Mouse (Mus musculus) midbrain, embryonic 15.5 days (tissue): Measurements from ENCODE around the gene Slc25a5. TPM values are rescaled to one million over a fixed set of nuclear protein-coding genes. Genes with fewer than 3 reads are reported as not detected.
"Not testable (repeated sequence)": the region's sequence is repeated elsewhere in the genome, so short reads cannot be mapped to it uniquely, and the experiment has no call there.

Experiments
- ATAC-seq: fragments of 200-750 bp; cut with Nextera tagmentation; replicated peaks from 2 replicates; pipeline ENCODE4 v1.8.0; 2017; ENCODE audit warnings: moderate TSS enrichment
- H3K27ac ChIP-seq: fragments of 300-500 bp; sonication (generic); 2 replicates; pipeline ENCODE4 v1.5.1; 2015; ENCODE audit warnings: mild to moderate bottlenecking, inconsistent platforms
- H3K27me3 ChIP-seq: fragments of 300-500 bp; sonication (generic); replicated peaks from 2 replicates; pipeline ENCODE4 v1.6.1; 2015; ENCODE audit warnings: inconsistent platforms
- H3K36me3 ChIP-seq: fragments of 300-500 bp; sonication (generic); replicated peaks from 2 replicates; pipeline ENCODE4 v1.6.1; 2015; ENCODE audit warnings: inconsistent platforms
- H3K4me1 ChIP-seq: fragments of 300-500 bp; sonication (generic); 2 replicates; pipeline ENCODE4 v1.6.1; 2015; ENCODE audit warnings: inconsistent platforms
- H3K4me2 ChIP-seq: fragments of 300-500 bp; sonication (generic); 2 replicates; pipeline ENCODE4 v1.6.1; 2015; ENCODE audit warnings: inconsistent platforms, mild to moderate bottlenecking, moderate library complexity
- H3K4me3 ChIP-seq: fragments of 300-500 bp; sonication (generic); 2 replicates; pipeline ENCODE4 v1.5.1; 2015; ENCODE audit warnings: mild to moderate bottlenecking, inconsistent platforms
- H3K9ac ChIP-seq: fragments of 300-500 bp; sonication (generic); 2 replicates; pipeline ENCODE4 v1.6.1; 2015; ENCODE audit warnings: mild to moderate bottlenecking, inconsistent platforms
- H3K9me3 ChIP-seq: fragments of 300-500 bp; sonication (generic); 2 replicates; pipeline ENCODE4 v1.6.1; 2016; ENCODE audit warnings: inconsistent platforms
- WGBS: fragments of 180-500 bp; shearing (Covaris S2); methylation state at CpG from one replicate; pipeline ENCODE4 v1.1.7; 2015; ENCODE audit warnings: mixed read lengths; 5-methylcytosine and 5-hydroxymethylcytosine counted together
- polyA plus RNA-seq: library from polyadenylated mRNA; unstranded; fragments of >200 nt; fragmentation: Nextera tagmentation; extraction: Ambion mirVana; gene quantifications from 2 replicates; pipeline ENCODE4 v1.2.1, GENCODE M21; 2015

Gene Slc25a5
- polyA plus RNA-seq, 1 experiment from 2014 or later, result 441 TPM

GRCm38 (mm10) chrX:36763298-36763933 lies 32.0 kb upstream of the Slc25a5 start:
- Histone ChIP-seq H3K27ac (peak overlapping the region; percentile 65), H3K4me3 (no peak overlapping the region), H3K4me1 (0 out of 2 replicates have a peak, but pooled peaks cover 6% of the 10 kb centered on the region), H3K36me3 (no peaks in the 10 kb centered on the region), H3K9me3 (no peaks in the 10 kb centered on the region), H3K9ac (no peak overlapping the region), H3K4me2 (peak overlapping the region; percentile 0; the same call in 1 of the 2 replicates), H3K27me3 (no peaks in the 10 kb centered on the region)
- 37% methylated on average over 11 of the region's 11 CpGs for WGBS
- peak; percentile 75 for ATAC-seq

DNA sequence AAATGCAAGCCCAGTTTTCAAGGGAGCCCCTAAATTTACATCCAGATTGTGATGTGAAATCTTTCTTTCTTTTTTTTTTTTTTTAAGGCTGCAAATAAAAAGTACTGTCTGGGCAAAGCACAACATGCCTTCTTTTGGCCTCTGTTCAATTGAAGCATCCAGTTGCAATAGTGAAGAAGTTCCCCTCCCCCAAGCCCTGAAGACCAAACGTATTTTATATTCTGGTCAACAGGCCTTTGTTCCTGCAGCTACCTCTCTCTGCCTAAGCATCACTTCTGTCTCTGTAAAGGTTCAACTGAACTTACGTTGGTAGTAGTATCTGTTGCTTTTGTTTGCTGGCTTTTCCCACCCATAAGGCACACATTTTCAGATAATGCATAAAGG lies 31.5 kb upstream of the Slc25a5 start:
- Histone ChIP-seq H3K36me3 (no peaks in the 10 kb centered on the region), H3K9me3 (no peaks in the 10 kb centered on the region), H3K4me3 (no peak overlapping the region), H3K27ac (peak overlapping the region; percentile 65), H3K4me1 (0 out of 2 replicates have a peak, but pooled peaks cover 6% of the 10 kb centered on the region), H3K27me3 (no peaks in the 10 kb centered on the region), H3K4me2 (0 out of 2 replicates have a peak overlapping the region, but pooled peaks have one; percentile 0), H3K9ac (no peak overlapping the region)
- 21% methylated on average over 2 of the region's 2 CpGs for WGBS
- peak; percentile 44; the same call in 1 of the 2 replicates for ATAC-seq

DNA sequence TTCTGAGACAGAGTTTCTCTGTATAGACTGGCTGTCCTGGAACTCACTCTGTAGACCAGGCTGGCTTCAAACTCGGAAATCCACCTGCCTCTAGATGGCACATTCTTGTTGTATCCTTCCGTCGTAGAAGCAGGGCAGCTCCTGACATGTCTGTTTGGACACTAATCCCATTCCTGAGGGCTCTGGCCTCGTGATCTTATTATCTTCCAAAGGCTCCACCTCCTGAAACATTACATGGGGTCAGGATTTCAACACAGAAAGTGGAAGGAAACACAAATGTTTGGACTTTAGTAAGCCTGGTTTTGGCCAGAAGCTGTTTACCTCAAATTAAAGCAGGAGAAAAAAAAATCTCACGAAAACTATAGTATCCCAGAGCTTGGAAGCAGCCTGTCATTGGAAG lies 28.1 kb upstream of the Slc25a5 start:
- no peak for ATAC-seq
- no peak overlapping the region for H3K9ac ChIP-seq
- H3K27me3 ChIP-seq, result no peaks in the 10 kb centered on the region
- H3K9me3 ChIP-seq, result no peaks in the 10 kb centered on the region
- no peak overlapping the region for H3K4me3 ChIP-seq
- H3K4me2 ChIP-seq, result no peak overlapping the region
- H3K4me1 ChIP-seq, result 0 out of 2 replicates have a peak, but pooled peaks cover 6% of the 10 kb centered on the region
- WGBS, result 46% methylated on average over 5 of the region's 5 CpGs
- H3K36me3 ChIP-seq, result no peaks in the 10 kb centered on the region
- no peak overlapping the region for H3K27ac ChIP-seq

- Histone ChIP-seq H3K4me2 (no peak overlapping the region), H3K9ac (no peak overlapping the region), H3K9me3 (no peaks in the 10 kb centered on the region), H3K27ac (no peak overlapping the region), H3K27me3 (no peaks in the 10 kb centered on the region), H3K4me3 (no peak overlapping the region), H3K4me1 (no peaks in the 10 kb centered on the region), H3K36me3 (no peaks in the 10 kb centered on the region)
- ATAC-seq, result no peak
- WGBS, result 85% methylated on average over 6 of the region's 6 CpGs
Observed at GRCm38 (mm10) chrX:36772591-36772990, 22.9 kb upstream of the Slc25a5 start.

DNA sequence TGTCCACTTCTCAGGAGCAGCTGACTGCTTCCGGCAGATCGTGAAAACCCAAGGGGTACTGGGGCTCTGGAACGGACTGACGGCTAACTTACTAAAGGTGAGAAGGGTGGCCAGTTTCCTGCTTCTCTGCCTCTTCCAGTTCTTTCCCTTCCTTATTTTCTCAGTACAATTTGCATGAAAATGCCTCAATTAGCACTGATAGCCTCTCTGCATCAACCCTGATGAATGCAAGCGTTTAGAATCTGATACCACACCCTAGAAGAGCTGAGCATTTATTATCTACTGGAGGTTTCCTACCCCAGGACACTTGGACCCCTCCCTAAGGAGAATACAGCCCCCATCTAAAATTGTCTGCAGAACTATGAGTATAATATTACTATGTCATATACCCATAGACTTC lies 19.9 kb upstream of the Slc25a5 start:
- Histone ChIP-seq H3K9me3 (no peaks in the 10 kb centered on the region), H3K4me1 (no peaks in the 10 kb centered on the region), H3K4me3 (no peak overlapping the region), H3K4me2 (no peak overlapping the region), H3K27me3 (no peaks in the 10 kb centered on the region), H3K36me3 (no peaks in the 10 kb centered on the region), H3K27ac (no peak overlapping the region), H3K9ac (no peak overlapping the region)
- ATAC-seq, result no peak
- 83% methylated on average over 5 of the region's 5 CpGs for WGBS

DNA sequence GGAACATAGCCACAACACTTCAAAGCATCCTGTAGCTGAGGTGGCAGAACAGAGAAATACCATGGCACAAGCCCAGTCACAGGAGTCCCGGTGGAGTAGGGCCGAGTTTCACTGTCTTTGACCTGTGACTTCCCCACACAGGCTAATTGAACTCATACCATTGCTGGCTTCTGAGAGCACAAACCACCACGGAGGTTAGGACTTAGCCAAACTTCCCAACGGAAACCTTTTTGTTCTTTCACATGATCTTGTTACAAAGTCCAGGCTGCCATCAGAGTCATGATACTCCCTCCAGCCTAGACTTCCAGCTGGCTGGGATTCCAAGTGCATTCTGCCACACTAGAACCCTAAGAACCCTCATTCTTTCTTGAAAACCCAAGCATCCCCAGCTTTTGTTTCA lies 17.8 kb upstream of the Slc25a5 start:
- no peak overlapping the region for H3K4me2 ChIP-seq
- H3K9me3 ChIP-seq, result no peaks in the 10 kb centered on the region
- ATAC-seq, result no peak
- no peaks in the 10 kb centered on the region for H3K4me1 ChIP-seq
- no peaks in the 10 kb centered on the region for H3K27me3 ChIP-seq
- 74% methylated on average over 4 of the region's 4 CpGs for WGBS
- H3K36me3 ChIP-seq, result no peaks in the 10 kb centered on the region
- H3K4me3 ChIP-seq, result no peak overlapping the region
- H3K27ac ChIP-seq, result no peak overlapping the region
- no peak overlapping the region for H3K9ac ChIP-seq

- H3K27me3 ChIP-seq, result no peaks in the 10 kb centered on the region
- no peak overlapping the region for H3K9ac ChIP-seq
- no peak overlapping the region for H3K4me3 ChIP-seq
- H3K4me1 ChIP-seq, result no peaks in the 10 kb centered on the region
- WGBS, result 71% methylated on average over 4 of the region's 4 CpGs
- no peak overlapping the region for H3K27ac ChIP-seq
- H3K36me3 ChIP-seq, result no peaks in the 10 kb centered on the region
- no peak for ATAC-seq
- H3K9me3 ChIP-seq, result no peaks in the 10 kb centered on the region
- no peak overlapping the region for H3K4me2 ChIP-seq
Observed at GRCm38 (mm10) chrX:36789360-36789759, 6.1 kb upstream of the Slc25a5 start.

- H3K27ac ChIP-seq, result no peak overlapping the region
- no peak overlapping the region for H3K9ac ChIP-seq
- peaks cover 2% of the 10 kb centered on the region; the same call in 1 of the 2 replicates for H3K4me1 ChIP-seq
- 64% methylated on average over 5 of the region's 5 CpGs for WGBS
- 0 out of 2 replicates have a peak, but pooled peaks cover 4% of the 10 kb centered on the region for H3K36me3 ChIP-seq
- no peaks in the 10 kb centered on the region for H3K9me3 ChIP-seq
- no peak overlapping the region for H3K4me2 ChIP-seq
- H3K4me3 ChIP-seq, result no peak overlapping the region
- ATAC-seq, result no peak
- H3K27me3 ChIP-seq, result no peaks in the 10 kb centered on the region
Observed at GRCm38 (mm10) chrX:36794571-36794970, 880 bp upstream of the Slc25a5 start.

- Histone ChIP-seq H3K36me3 (0 out of 2 replicates have a peak, but pooled peaks cover 4% of the 10 kb centered on the region), H3K9ac (peak overlapping the region; percentile 68), H3K4me3 (peak overlapping the region; percentile 55), H3K4me2 (peak overlapping the region; percentile 53), H3K27me3 (no peaks in the 10 kb centered on the region), H3K4me1 (peaks cover 2% of the 10 kb centered on the region; the same call in 1 of the 2 replicates), H3K9me3 (no peaks in the 10 kb centered on the region), H3K27ac (peak overlapping the region; percentile 82)
- WGBS, result 29% methylated on average over 37 of the region's 41 CpGs
- peak; percentile 90 for ATAC-seq
Observed at GRCm38 (mm10) chrX:36796163-36796581, 721 bp downstream of the Slc25a5 start.

DNA sequence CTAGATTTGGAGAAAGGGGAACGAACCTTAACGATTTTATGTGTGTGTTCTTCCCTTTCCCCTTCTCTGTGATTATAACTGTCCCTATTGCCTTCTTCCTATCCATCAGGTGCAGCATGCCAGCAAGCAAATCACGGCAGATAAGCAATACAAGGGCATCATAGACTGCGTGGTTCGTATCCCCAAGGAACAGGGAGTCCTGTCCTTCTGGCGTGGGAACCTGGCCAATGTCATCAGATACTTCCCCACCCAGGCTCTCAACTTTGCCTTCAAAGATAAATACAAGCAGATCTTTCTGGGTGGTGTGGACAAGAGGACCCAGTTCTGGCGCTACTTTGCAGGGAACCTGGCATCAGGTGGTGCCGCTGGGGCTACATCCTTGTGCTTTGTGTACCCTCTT lies 1.3 kb downstream of the Slc25a5 start:
- not testable (repeated sequence) for H3K27me3 ChIP-seq, H3K36me3 ChIP-seq, ATAC-seq, H3K9me3 ChIP-seq, H3K4me1 ChIP-seq
- Histone ChIP-seq H3K9ac (peak overlapping the region; percentile 20; the same call in 1 of the 2 replicates), H3K27ac (peak overlapping the region; percentile 82), H3K4me2 (peak overlapping the region; percentile 53), H3K4me3 (peak overlapping the region; percentile 55)
- 64% methylated on average over 8 of the region's 8 CpGs for WGBS

- Histone ChIP-seq H3K27me3 (no peaks in the 10 kb centered on the region), H3K4me3 (no peak overlapping the region), H3K9ac (no peak overlapping the region), H3K4me2 (no peak overlapping the region), H3K9me3 (no peaks in the 10 kb centered on the region), H3K27ac (no peak overlapping the region), H3K4me1 (peaks cover 2% of the 10 kb centered on the region; the same call in 1 of the 2 replicates), H3K36me3 (0 out of 2 replicates have a peak, but pooled peaks cover 4% of the 10 kb centered on the region)
- WGBS, result 54% methylated on average over 6 of the region's 6 CpGs
- ATAC-seq, result no peak
Observed at GRCm38 (mm10) chrX:36799131-36799879, 3.9 kb downstream of the Slc25a5 start.

GRCm38 (mm10) chrX:36803189-36803588 lies 7.7 kb downstream of the Slc25a5 start:
- Histone ChIP-seq H3K27ac (no peak overlapping the region), H3K9ac (no peak overlapping the region), H3K36me3 (no peaks in the 10 kb centered on the region), H3K27me3 (no peaks in the 10 kb centered on the region), H3K4me3 (no peak overlapping the region), H3K4me2 (no peak overlapping the region), H3K4me1 (peaks cover 7% of the 10 kb centered on the region), H3K9me3 (no peaks in the 10 kb centered on the region)
- ATAC-seq, result no peak
- WGBS, result 73% methylated on average over 5 of the region's 5 CpGs
